Mouse (Mus musculus) monocyte, adult 59 days (primary cell): ENCODE results near the gene Fam19a3. TPM values are rescaled to one million over a fixed set of nuclear protein-coding genes. Genes with fewer than 3 reads are reported as not detected.

ENCODE experiments used
- total RNA-seq, 2 experiments: library from RNA; stranded (reverse); gene quantifications; one replicate each; pipeline ENCODE4 v1.2.4; 2023

Gene Fam19a3
- not detected for total RNA-seq

DNA sequence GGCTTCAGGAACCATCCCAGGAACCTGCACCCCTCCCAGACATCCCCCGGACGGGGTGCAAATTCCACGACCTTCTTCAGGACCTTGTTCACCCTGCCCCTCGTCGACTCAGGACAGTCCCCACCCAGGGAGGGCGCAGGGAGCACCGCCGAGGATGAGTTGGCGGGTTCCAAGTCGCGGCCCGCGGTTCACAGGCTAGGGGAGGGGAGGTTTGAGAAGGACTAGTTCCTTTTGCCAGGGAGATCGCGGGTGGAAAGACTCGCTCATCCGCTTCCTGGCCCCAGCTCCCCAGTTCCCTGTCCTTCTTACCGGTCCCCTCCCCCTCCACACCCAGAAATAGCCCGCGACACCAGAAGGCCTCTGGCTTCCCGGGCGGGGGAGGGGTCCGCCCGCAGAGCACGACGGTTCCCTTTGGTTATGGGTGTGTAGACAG is at the start of gene Fam19a3:
Gene Fam19a3 (minus strand): TSS at position 370 of the 433 bp plus-strand sequence.

DNA sequence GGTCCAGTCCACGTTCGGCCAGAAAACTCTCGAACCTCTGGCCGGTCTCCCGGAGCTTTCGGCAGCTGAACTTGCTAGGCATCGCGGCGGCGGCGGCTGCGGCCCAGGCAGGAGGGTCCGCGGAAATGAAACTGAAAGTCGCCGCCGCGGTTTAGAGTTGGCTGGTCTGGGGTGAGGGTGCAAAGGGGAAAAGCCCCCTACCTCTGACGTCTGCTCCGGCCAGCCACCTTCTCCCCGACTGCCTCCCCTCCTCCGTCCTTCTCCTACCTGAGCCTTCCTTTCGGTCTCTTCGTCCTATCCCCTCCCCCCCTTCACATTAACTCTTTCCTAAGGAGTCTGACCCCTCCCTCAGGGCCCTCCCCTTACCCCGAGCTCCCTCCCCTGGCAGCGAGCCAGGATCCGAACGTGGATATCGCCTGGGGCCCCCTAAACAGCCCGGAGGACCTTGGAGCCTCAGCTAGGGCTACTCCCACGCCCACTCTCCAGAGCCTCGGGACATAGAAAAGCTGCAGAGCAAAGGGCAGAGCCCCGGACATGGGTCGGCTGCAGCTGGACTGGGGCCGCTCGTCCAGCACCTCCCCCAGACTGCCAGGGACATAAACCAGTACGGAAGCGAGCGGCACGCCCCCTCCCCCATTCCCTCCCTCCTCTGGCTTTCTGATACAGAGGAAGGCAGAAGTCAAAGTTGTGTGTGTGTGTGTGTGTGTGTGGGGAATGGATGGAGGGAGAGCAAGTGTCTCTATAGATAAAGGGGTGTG is 36.5 kb upstream of the Fam19a3 start, which contains the start of gene Mov10:
Gene Mov10 (minus strand): TSS at position 573 of the 758 bp plus-strand sequence.

DNA sequence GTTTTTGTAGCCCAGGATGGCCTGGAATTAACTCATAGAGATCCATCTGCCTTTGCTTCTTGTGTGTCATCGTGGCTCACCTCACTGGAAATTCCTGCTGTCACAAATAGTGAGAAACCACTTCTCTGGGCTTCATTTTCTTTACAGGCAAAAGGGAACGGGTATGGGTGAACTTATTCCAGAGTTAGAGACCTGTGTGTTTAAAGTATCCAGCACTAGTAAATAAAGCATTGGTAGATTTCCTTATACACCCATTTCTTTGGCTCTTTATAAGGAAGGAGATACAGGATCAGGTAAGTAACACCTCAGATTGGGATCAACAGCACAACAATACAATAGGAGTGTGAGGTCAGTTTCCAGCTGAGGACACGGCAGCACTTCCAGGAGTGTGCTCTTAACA is 6.4 kb upstream of the Fam19a3 start, which contains the start of gene Rhoc:
Gene Rhoc (plus strand): TSS at position 301 of the 400 bp plus-strand sequence.

DNA sequence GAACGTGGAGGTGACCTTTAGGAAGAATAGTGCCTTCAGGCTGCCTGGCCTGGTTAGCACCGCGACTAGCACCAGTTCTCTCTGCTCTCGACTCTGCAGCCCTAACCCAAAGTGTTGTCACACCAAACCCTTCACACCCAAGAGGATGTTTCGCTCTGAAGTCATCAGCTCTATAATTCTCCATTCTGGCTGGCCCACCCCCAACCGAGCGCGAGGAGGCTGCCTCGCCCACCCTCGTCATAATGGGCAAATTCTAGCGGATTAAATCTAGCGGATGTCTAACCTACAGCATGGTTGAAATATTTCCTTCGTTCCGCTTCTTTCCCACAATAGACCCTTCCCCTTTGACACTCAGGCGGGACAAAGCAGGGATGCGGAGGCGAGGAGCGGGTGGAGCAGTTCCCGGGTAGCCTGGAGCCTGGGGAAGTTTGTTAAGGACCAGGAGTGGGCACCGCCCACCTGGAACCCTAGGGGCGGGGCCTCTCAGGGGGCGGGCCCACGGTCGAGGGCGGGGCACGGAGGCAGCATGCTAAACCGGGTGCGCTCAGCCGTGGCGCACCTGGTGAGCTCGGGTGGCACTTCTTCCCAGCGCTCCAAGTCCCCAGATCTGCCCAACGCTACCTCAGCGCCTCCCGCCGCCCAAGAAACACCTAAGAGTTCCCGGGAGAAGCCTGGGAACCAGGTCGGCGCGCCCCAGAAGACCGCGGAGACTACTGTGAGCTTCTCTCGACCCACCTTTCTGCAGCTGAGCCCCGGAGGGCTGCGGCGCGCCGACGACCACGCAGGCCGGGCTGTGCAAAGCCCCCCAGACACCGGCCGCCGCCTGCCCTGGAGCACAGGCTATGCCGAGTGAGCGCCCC is 849 bp downstream of the Fam19a3 start, which contains the start of gene Ppm1j:
Gene Ppm1j (plus strand): TSS at position 496 of the 860 bp plus-strand sequence.

Other genes starting within 250 kb of the Fam19a3 start
- 1 to 10 TPM; 5.0 to 6.0 TPM for gene Slc16a1, start 143.2 kb downstream of the Fam19a3 start, total RNA-seq
- not detected for gene Ppm1j, start 784 bp downstream of the Fam19a3 start, total RNA-seq
- gene Rhoc, start 6.5 kb upstream of the Fam19a3 start, total RNA-seq: 1 to 10 TPM; 7.5 to 7.6 TPM
- gene Mov10, start 36.7 kb upstream of the Fam19a3 start, total RNA-seq: 10 to 100 TPM; 15.4 to 16.9 TPM
- gene St7l, start 82.2 kb upstream of the Fam19a3 start, total RNA-seq: 10 to 100 TPM; 22.9 to 29.7 TPM
- gene Capza1, start 82.7 kb upstream of the Fam19a3 start, total RNA-seq: 100 to 1,000 TPM; 202 TPM
- under 1 TPM; 0.21 to 0.97 TPM for gene Wnt2b, start 180.1 kb upstream of the Fam19a3 start, total RNA-seq